Mouse (Mus musculus): ENCODE results near the gene Rap1gap.
A peak's percentile ranks its signal among the peaks of the same experiment; 100 is the strongest.

Rap1gap gene

DNA sequence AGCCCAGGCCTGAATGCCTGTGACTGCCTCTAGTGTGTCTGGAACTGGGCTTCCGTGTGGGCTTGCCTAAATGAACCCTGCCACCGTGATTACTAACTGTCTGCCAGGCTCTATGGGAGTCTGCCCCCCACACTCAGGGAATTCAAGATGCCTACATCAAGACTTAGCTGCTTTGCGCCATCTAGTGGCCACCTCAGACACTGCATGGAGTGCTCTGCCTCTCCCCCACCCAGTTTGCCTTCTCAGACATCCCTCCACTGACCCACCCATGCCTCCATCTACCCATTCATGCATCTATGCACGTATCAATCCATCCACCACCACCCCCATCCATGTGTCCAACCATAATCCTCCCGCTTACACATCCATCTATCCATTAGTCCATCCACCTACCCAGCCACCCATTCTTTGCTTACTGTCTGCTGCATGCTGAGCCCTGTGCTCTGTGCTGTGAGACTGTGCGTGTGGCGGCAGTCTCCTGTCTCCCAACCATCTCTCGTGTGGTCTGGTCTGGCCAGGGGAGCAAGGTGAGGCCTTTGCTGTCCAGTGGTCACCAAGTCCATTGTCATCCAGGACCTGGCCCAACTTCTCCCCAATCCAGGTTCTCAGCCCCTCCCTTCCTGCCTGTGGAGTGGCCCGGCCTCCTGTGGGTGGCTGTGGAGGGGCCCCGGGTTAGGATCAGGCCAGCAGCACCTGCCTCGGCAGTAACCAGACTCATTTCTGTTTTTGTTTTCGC, 58.3 kb downstream of the Rap1gap start:
- DNase-seq (ENCODE audit: low spot score) = peak; percentile 65

DNA sequence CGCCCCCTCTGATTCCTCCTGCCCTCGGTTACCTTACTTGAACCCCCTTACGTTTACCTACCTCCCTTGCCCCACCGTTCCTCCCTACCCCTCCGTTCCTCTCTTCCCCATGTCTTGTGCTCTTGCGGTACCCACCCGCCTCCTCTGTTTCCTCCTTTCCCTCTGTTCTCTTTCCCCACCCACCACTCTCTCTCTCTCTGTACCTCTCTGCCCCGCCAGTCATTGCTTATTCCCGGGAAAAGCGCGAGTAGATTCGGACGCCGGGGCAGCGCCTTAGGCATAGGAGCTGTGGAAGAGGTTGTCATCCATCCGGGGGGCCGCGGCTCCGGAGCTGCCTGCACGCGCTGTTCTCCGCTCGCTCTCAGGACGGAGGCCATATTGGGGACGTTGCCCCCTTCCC, 59.0 kb downstream of the Rap1gap start:
- no peak for DNase-seq (ENCODE audit: low spot score)

DNA sequence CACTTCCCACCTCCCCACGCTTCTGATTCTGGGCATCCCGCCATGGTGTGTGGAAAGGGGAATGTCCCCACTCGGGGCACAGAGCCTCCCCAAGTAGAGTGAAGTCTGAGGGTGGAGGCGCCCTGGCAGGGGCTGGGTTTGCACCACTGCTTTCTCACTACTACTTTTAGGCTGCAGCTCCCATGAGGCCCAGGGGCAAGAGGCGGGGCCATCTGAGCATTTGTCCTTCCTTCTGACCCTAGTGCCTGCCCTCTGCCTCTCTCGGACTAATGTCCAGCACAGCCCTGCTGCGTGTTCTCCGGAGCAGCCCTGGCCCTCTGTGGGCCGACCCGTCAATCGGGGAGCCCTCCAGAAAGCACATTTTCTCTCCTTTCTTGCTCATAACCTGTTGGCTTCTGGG, 59.7 kb downstream of the Rap1gap start:
- no peak for DNase-seq (ENCODE audit: low spot score)

DNA sequence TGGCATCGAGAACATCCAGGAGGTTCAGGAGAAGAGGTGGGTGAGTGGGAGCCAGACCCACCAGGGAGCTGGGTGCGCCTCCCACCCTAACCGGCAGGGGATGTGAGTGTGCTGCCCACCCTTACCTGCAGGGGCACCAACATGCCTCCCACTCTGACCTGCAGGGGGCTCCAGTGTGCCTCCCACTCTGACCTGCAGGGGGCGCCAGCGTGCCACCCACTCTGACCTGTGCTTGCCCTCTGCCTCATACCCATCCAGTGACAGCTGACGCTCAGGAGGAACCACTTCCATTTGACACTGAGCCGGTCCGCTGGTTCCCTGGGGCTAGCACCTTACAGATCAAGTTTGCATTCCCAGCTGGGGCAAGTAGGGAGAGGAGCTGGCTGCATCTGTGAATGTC, 60.2 kb downstream of the Rap1gap start:
- DNase-seq (ENCODE audit: low spot score) = peak; percentile 51

DNA sequence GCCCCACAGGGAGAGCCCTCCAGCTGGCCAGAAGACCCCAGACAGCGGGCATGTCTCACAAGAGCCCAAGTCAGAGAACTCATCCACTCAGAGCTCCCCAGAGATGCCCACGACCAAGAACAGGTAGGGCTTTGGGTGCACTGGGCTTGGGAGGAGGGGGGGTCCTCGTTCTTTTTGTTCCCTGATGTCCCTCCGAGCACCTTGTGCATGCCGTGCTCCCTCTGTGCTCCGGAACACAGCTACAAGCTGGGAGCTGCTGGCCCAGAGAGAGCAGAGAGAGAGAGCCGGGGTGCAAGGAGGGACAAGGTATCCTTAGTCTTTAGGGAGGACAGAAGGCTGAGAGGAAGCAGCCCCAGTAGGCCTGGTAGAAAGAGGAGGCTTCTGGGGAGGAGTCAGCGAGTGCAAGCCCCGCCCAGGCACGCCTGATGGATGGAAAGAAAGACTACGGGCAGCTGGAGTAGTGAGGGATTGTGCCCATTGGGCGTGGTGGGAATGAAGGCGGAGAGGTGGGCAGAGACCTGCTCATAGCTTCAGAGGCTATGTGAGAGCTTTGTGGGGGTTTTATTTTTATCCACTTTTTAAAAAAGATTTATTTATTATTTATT, 61.1 kb downstream of the Rap1gap start:
- DNase-seq (ENCODE audit: low spot score) = no peak

DNA sequence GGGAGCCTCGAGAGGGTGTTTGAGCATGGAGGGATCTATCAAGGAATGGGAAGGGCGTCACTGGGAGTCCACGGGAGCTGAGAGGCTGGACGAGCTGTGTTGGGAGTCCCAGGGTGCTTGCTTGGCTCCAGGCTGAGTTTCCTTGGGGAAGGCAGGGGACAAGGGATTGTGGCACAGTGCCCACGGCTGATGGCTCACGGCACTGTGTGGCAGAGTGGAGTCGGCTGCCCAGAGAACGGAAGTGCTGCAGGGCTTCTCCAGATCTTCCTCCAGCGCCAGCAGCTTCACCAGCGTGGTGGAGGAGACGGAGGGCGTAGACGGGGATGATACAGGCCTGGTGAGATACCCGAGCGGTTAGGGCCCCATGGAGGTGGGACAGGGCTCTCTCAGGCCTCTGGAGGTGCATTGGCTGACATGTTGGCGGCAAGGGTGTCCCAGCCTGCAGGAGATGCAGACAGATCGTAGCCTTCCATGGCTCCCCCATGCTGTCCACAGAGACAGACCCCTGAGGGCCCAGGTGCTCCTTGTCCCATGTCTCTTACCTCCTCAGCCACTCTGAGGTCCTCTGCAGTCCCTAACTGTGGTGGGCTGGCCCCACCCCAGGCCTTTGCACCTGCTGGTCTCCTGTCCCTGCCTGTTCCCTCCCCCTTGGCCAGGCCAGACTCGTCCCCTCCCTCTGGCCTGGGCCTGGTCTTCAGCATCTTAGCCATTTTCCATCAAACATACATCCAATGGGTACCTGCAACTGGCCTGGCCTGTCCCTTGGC, 62.4 kb downstream of the Rap1gap start:
- DNase-seq (ENCODE audit: low spot score) = no peak

DNA sequence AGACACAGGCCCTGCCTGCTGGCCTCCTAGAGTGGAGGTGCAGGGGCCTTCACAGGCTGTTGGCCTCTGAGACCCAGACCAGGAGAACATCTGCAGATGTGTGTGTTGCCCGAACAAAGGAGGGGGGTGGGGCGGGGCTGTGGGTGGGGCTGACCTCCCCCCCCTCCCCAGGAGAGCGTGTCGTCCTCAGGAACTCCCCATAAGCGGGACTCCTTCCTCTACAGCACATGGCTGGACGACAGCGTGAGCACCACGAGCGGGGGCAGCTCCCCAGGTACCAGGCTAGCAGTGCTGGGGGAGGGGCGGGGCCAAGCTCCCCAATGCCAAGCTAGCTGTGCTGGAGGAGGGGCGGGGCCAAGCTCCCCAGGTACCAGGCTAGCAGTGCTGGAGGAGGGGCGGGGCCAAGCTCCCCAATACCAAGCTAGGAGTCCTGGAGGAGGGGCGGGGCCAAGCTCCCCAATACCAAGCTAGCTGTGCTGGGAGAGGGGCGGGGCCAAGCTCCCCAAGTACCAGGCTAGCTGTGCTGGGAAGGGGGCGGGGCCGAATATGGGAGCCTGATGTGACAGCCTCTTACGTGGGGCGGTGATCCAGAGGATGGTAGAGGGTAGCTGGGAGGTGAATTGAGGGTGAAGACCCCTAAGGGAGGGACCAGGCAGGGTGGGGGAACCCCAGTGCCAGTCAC, 63.1 kb downstream of the Rap1gap start:
- DNase-seq (ENCODE audit: low spot score) = no peak

DNA sequence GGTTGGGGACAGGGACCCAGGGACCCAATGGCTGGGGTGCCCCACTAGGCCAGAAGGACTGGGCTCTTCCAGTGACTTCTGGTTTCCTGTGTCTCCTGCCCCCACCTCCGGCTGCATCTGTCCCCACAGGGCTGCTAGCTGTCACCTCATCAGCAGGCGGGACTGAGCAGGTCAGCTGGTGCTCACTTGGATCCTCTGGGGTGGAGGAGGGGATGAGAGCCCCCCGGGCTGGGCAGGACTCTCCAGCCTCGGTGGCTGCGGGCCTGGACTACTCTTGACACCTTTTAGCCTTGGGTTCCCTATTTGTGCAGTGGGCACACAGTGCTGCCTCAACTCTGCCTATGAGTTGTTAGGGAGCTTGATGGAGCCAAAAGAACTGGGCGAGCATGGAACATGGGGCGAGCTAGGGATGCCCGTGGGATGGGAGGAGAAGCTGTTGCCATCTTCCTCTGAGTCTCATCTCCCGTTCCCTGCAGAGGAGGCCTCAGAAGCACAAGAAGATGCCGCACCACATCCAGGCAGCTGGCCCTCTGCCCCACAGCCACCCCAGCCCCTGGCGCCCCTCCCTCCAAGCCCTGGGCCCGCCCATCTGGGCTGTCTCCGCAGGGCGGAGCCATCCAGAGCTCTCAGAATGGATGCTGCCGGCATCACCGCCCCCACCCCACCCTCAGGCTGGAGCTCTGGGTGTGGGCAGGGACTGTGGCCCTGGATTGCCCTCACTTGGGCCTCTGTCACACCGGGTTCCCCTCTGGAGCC, 64.1 kb downstream of the Rap1gap start:
- no peak for DNase-seq (ENCODE audit: low spot score)

DNA sequence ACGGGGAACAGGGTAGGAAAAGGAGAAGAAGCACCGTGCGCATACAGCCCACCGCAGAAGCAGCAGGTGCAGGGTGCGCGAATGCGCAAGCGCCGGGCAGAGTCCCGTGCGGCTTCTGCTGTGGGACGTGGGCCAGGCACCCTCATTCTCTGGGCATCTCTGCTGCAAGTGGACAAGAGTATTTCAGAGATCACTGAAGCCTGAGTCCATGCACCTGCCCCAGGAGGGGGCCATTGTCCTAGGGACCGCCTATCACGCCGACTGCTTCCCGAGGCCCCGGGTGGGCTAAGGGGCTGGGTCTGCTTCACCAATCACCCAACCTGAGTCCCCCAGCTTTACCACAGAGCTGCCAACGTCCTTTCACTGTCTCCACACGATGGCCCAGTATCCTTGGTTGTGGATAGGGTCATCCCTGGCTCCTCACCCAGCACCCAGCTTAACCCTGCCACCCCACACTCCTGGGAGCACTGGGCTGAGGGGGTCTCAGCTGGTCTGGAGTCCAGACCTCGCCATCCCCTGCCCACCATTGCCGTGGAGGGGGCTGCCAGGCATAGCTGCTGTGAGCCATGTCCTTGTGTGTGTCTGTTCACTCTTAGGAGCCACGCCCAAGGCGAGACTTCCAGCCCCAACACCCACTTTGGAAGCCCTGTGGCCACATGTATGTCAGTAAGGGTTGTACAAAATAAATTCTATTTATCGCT, 64.8 kb downstream of the Rap1gap start:
- no peak for DNase-seq (ENCODE audit: low spot score)

DNA sequence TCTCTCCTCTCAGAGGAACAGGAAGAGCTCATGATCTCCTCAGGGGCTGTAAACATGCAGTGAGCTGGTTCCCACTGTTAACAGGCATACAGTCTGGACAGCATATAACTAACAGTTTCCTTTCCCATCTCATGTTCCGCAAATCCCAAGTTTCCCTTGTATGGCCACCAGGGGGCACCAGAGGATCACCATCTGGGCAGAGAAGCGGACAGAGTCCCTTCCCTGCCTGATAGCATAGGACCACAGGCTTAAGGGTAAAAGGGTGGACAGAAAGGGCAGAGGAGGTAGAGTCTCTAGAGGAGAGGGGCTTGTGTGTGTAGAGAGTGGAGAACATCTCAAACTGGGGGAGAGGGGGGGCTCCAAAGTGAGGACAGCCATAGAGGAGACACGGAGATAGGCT, 65.6 kb downstream of the Rap1gap start:
- peak; percentile 85 for DNase-seq (ENCODE audit: low spot score)

DNA sequence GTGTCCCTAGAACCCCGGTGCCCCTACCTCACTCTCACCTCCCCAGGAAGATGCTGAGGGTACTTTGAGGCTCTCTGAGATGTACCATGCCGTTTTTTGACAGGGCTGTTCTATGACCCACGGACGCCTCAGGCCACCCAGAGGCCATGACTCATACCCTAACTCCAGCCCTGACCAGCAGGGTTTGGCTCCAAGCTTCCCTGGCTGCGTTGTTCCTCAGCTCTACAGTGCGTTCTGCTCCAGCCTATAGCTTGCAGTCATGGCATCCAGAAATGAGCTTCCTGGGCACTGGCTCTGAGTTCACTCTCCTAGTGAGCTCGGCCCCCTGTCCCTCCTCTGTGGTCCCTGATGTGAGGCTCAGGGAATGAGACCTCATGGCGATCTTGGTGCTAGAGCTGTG, 66.2 kb downstream of the Rap1gap start:
- no peak for DNase-seq (ENCODE audit: low spot score)

DNA sequence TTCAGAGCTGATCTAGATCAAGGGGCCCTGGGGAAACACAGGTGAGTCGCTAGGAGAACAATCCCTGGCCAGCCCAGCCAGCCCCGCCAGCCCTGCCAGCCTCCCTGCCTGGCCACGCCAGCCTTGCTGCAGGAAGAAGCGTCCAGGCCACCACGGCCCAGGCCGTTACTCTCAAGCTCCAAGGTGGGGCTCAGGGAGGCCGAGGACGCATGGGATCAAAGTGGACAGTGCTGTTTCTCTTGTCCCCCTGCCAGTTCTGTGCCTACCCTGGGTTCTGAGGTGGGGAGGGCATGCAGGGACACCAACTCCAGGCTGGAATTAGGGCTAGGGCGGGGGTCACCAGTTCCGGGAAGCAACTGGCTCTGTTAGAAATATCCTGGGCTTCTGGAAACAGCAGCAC, 67.4 kb downstream of the Rap1gap start:
- no peak for DNase-seq (ENCODE audit: low spot score)

DNA sequence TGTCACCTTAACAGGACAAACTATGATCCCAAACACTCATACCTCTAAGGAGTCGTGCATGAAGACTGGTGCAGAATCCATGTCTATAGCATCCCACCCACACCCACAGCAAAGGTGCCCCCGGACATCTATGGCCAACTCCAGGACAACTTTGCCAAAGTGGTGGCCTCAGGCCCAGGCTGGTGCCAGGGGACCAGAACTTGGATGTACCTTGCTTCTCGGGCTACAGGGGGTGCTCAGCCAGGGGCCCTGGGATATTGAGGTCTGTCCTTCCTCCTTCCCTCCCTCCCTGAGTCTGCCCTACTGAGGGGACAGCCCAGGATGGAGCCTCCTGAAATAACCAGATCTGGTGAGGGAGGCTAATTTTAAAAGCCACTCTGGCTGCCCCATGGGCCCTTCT, 67.8 kb downstream of the Rap1gap start:
- no peak for DNase-seq (ENCODE audit: low spot score)

DNA sequence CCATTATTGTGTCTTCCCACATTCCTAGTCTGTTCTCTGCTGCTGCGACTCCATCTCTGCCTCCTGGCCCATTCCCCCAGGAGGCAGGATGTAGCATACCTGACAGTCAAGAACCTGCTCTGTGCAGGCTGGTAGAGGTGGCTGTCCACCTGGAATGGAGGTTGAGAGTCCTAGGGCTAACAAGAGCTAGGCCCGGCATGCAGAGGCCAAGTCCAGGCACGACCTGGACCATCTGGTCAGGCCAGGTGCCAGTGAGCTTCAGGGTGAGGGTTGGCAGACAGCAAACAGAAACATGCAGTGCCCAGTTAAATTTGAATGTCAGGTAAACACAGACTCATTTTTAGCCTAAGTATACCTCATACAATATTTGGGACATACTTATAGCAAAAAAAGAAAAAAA, 68.4 kb downstream of the Rap1gap start:
- no peak for DNase-seq (ENCODE audit: low spot score)

DNA sequence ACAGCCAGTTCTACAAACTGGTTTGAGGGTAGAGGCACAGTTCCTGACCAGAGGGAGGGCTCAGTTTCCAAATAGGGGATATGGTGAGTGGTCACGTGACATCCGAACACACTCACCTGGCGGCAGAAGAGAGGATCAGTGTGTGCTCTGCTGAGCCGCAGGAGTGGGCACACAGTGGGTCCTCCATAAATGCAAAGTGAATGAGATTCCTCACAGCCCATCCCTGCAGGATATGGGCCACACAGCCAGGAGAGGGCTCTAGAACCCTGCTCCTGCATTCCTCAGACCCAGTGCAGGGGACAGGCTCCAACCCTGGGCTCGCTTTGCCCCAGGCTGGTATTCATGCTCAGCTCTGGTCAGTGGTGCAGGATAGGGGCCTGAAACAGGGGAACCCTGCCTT, 68.9 kb downstream of the Rap1gap start:
- no peak for DNase-seq (ENCODE audit: low spot score)

DNA sequence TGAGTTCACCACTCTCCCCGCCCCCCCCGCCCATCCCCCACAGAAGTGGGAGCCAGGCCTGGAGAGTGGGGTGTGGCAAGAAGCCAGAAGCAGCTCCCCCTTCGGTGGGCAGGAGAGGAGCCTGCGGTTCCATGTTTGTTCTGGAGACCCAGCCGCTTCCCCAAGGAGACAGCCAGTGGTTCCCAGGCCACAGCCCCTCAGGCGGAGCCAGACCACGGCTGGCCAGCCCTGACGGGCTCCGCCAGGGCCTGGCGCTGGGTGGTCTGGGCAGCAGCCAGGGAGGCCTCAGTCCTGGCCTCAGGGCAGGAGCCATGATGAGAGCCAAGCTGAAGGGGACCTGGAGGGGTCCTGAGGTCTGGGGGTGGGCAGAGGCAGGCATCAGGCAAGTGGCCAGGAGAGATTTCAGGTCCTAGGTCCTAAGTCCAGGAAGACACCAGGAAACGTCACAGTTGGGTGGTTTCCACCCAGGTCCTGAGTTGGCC, 71.7 kb downstream of the Rap1gap start:
- DNase-seq (ENCODE audit: low spot score) = no peak

DNA sequence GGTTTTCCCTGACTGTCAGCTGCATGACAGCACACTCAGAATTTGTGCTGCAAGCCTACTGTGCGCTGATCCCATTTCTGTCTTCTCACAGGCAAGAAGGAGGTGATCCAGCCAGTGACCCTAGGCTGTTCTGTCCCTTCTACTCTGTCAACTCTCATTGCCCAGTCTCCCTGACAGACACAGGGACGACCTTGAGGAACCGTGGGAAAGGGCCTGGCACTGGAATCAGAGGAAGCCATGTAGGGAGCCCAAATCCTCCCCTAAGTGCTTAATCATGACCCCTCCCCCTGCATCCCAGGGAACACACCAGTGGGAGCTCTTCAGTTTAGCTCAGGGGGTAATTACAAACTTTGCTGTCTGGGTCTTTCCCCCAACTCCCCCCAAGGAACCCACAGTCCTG, 73.2 kb downstream of the Rap1gap start:
- no peak for DNase-seq (ENCODE audit: low spot score)

DNA sequence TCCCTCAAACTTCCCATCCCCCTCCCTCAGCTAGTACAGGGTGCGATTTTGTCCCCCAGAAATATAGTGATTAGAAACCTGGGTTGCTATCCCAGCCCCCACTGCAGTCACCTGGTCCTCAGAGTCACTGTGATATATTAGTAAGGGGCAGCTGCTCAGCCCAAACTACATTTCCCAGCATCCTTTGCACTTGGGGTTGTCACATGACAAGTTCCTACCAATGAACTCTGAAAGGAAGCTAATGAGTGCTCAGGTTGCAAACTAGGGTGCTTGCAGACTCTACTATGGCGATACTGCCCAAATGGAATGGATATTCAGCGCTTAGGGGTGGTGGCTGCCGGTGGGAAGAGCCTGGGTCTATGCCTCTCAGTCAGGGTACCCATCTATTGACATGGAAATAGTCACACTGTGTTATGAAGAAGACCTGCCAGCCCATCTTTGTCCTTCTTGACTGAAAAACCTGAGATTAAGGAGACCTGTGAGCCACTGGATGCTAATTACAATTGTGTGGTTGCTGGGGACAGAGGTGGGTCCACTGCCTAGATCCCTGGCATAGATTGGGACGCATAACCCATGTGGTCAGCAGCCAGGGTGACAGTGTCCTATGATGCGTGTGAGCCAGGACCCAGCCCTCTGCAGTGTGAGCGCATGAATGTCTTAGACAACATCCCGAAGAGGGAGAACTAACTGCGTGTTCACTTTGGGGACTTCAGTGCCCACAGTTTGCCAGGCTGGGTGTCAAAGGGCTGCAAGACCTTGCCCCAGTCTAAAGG, 74.8 kb downstream of the Rap1gap start:
- no peak for DNase-seq (ENCODE audit: low spot score)

DNA sequence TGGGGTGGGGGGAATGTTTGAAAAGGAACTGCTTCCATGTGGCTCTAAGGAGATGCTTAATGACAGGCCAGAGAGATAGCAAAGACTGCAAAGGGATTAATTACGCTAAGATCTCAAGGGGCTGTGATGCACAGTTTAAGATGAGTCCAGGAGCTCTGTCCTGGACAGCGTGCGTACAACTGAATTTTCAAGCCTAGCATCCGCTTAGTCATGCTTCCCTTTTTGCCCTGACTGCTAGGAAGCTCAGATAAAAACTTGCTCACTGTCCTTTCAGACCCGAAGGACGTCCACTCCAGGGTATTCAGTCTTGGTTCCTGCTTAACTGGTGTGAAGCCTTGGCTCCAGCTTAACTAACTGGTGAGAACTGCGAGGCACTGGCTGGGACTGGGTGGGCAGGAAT, 75.8 kb downstream of the Rap1gap start:
- no peak for DNase-seq (ENCODE audit: low spot score)

DNA sequence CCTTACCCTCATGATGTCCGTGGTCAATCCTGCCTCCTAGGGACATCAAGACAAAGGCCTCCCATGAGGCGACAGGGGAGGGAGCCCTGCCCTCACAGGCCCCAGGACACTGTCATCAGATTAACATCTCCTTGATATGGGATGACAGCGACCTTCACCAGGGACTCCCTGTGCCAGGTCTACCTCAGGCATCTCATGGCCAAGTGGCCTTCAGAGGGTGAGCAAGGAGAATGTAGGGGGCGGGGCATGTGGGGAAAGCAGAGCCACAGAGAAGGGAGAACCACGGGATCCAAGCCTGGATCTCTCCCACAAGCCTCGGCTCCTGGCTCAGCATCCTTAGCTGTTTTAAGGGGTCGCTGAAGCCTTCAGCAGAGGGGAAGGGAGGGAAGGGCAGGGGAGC, 79.3 kb downstream of the Rap1gap start:
- no peak for DNase-seq (ENCODE audit: low spot score)
